Mouse (Mus musculus) liver, embryonic 14.5 days (tissue): ENCODE measurements around the gene Rad51b. TPM values are rescaled to one million over a fixed set of nuclear protein-coding genes. Genes with fewer than 3 reads are reported as not detected.

Experiments used
- ATAC-seq: fragments of 200-750 bp; cut with Nextera tagmentation; 2 replicates; pipeline ENCODE4 v1.8.0; 2017; ENCODE audit warnings: moderate number of reproducible peaks, mild to moderate bottlenecking, moderate library complexity; ENCODE audit not compliant: insufficient read depth
- DNase-seq, 3 experiments: peaks; one replicate each; pipeline ENCODE4 v3.0.0-alpha.2; 2012 to 2013; ENCODE audit warnings: low read depth in 3 of 3, low spot score in 3 of 3
- H3K27ac ChIP-seq: fragments of 300-500 bp; sonication (generic); 2 replicates; pipeline ENCODE4 v1.5.1; 2014; ENCODE audit warnings: moderate library complexity, mild to moderate bottlenecking, control low read depth, inconsistent platforms
- H3K27me3 ChIP-seq: fragments of 300-500 bp; sonication (generic); 2 replicates; pipeline ENCODE4 v1.6.1; 2014; ENCODE audit warnings: mild to moderate bottlenecking, low read length, moderate library complexity; ENCODE audit not compliant: control insufficient read depth, insufficient read depth
- H3K36me3 ChIP-seq: fragments of 300-500 bp; sonication (generic); replicated peaks from 2 replicates; pipeline ENCODE4 v1.6.1; 2014; ENCODE audit warnings: low read depth; ENCODE audit not compliant: control insufficient read depth, insufficient read depth
- H3K4me1 ChIP-seq, 2 experiments: fragments of 200-500 bp in 1 of 2; fragments of 300-500 bp in 1 of 2; sonication (generic) in 1 of 2; replicated peaks; 2 replicates each; pipeline ENCODE4 v1.6.1; 2012 to 2014; ENCODE audit warnings: antibody characterized with exemption in 1 of 2, inconsistent platforms in 1 of 2, low read length in 1 of 2; ENCODE audit not compliant: control insufficient read depth in 2 of 2, insufficient read depth in 2 of 2
- H3K4me2 ChIP-seq: fragments of 300-500 bp; sonication (generic); 2 replicates; pipeline ENCODE4 v1.6.1; 2014; ENCODE audit warnings: low read depth, mild to moderate bottlenecking, control low read depth, moderate library complexity
- H3K4me3 ChIP-seq, 2 experiments: fragments of 200-500 bp in 1 of 2; fragments of 300-500 bp in 1 of 2; sonication (generic) in 1 of 2; 2 replicates each; pipeline ENCODE4 v1.5.1; 2012 to 2014; ENCODE audit warnings: low read depth in 2 of 2, low read length in 2 of 2, mild to moderate bottlenecking in 2 of 2, control low read depth in 1 of 2, inconsistent platforms in 1 of 2, moderate library complexity in 1 of 2; ENCODE audit not compliant: insufficient read depth in 1 of 2
- H3K9ac ChIP-seq: fragments of 300-500 bp; sonication (generic); replicated peaks from 2 replicates; pipeline ENCODE4 v1.6.1; 2014; ENCODE audit warnings: mild to moderate bottlenecking, control low read depth, moderate library complexity
- H3K9me3 ChIP-seq: fragments of 300-500 bp; sonication (generic); 2 replicates; pipeline ENCODE4 v1.6.1; 2016; ENCODE audit warnings: low read length, mixed read lengths; ENCODE audit not compliant: control insufficient read depth
- CTCF ChIP-seq: IDR thresholded peaks from 2 replicates; pipeline ENCODE4 v1.5.1; 2016; ENCODE audit warnings: antibody characterized with exemption, low read depth, control low read depth
- EP300 ChIP-seq: IDR thresholded peaks from 2 replicates; pipeline ENCODE4 v1.6.1; 2016; ENCODE audit warnings: antibody characterized with exemption, low read depth
- WGBS: fragments of 180-500 bp; shearing (Covaris S2); extraction: QIAGEN DNeasy Blood & Tissue Kit; methylation state at CpG from one replicate; pipeline ENCODE4 v1.1.7; 2014; ENCODE audit not compliant: insufficient replicate concordance; 5-methylcytosine and 5-hydroxymethylcytosine counted together
- polyA plus RNA-seq, 2 experiments: library from polyadenylated mRNA; depleted of rRNA in 1 of 2; stranded (reverse) in 1 of 2; unstranded in 1 of 2; fragments of >200 nt; fragmentation: Nextera tagmentation in 1 of 2; extraction: Ambion mirVana in 1 of 2; gene quantifications; 2 replicates each; pipeline versions ENCODE4 v1.2.1 to v1.2.3; 2012 to 2014

The Rad51b gene
- polyA plus RNA-seq, 2 experiments, result 2.3 to 5.1 TPM

DNA sequence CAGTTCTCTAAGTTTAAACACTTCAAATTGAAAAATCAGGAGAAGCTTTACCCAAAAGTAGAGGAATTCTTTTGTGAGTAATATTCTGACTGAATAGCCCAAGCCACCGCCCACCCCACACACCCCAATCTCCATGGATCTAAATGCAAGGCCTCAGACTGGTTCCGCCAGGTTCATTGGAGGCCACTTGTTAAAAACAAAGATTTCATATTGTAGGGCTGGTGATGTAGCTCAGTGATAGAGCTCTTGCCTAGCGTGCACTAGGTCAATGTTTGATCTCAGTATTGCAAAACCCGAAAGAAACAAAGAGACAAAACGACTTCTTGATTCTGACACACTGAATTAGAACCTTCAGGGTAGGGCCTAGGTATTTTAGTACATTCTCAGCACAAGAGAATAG lies 60.5 kb downstream of the Rad51b start:
- TF ChIP-seq EP300, result no peak
- TF ChIP-seq CTCF, result no peak
- Histone ChIP-seq H3K27ac (no peak overlapping the region), H3K36me3 (no peaks in the 10 kb centered on the region), H3K4me2 (no peak overlapping the region), H3K9me3 (no peaks in the 10 kb centered on the region), H3K9ac (no peak overlapping the region), H3K4me3 (no peak overlapping the region), H3K27me3 (no peaks in the 10 kb centered on the region), H3K4me1 (peaks cover 7% of the 10 kb centered on the region in 2 experiments)
- no peak for ATAC-seq
- DNase-seq, result no peak
- 72% methylated on average over 5 of the region's 5 CpGs for WGBS

DNA sequence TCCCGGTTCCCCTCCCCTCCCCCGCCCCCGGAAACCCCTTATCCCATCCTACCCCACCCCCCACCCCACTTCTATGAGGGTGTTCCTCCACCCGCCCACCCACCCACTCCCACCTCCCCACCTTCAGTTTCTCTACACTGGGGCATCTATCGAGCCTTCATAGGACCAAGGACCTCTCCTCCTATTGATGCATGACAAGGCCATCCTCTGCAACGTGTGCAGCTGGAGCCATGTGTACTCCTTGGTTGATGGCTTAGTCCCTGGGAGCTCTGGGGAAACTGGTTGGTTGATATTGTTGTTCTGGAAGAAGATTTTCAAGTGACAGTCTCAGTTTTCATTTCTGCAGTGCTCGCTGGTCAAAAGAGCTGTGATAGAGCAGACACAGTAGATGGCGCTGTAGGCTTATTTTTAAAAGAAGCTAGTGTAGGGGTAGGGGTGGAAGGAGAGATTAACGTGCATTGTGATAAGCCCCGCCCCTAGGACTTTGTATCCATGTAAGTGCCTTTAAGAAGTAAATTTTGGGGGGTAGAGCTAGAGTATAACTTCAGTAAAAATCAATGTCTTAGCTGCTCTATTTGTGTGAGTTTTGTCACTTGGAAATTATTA lies 61.6 kb downstream of the Rad51b start:
- H3K4me1 ChIP-seq, result no peaks in the 10 kb centered on the region
- H3K36me3 ChIP-seq, result no peaks in the 10 kb centered on the region
- no peak overlapping the region for H3K9ac ChIP-seq
- no peak overlapping the region for H3K4me2 ChIP-seq
- H3K27me3 ChIP-seq, result no peaks in the 10 kb centered on the region
- H3K9me3 ChIP-seq, result no peaks in the 10 kb centered on the region
- peak; percentile 55 to 60 (median 56) for DNase-seq
- 20% methylated on average over 10 of the region's 10 CpGs for WGBS
- no peak overlapping the region for H3K4me3 ChIP-seq
- H3K27ac ChIP-seq, result no peak overlapping the region
- peak; percentile 65; the same call in 1 of the 2 replicates for ATAC-seq
- no peak for TF ChIP-seq EP300
- peak; percentile 58 for TF ChIP-seq CTCF

DNA sequence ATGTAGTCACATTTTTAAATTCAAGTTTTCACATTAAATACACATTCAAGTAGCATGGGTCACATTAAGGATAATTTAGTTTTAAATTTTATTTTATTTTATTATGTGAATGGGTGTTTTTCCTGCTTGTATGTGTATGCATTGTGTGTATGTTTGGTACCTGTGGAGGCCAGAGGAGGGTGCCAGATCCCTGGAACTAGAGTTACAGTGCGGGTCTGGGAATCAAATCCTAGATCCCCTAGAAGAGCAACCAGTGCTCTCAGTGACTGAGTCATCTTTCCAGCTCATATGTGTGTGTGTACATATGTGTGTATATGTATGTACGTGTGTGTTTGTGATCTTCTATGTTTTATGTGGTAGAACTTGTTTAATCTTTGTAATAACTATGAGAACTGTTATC lies 62.3 kb downstream of the Rad51b start:
- Histone ChIP-seq H3K9me3 (no peaks in the 10 kb centered on the region), H3K9ac (no peak overlapping the region), H3K4me3 (no peak overlapping the region), H3K27me3 (no peaks in the 10 kb centered on the region), H3K27ac (no peak overlapping the region), H3K4me1 (no peaks in the 10 kb centered on the region), H3K4me2 (no peak overlapping the region), H3K36me3 (no peaks in the 10 kb centered on the region)
- TF ChIP-seq EP300 (no peak), CTCF (no peak)
- ATAC-seq (no peak), DNase-seq (no peak)
- 70% methylated on average over 2 of the region's 2 CpGs for WGBS

DNA sequence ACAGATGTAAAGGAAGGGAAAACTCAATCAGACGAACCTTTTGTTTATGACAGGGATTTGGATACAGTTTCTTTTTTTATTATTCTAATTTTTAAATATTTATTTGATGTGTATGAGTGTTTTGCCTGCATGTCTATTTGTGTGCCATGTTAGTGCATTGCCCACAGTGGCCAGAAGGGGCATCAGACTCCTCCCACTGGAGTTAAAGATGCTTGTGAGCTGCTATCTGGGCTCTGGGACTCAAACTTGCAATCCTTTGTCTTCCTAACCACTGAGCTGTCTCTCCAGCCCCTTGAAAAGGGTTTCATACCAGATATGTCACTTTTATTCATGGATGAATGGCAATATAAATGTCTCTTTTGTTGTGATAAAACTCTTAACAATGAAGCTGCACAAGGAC lies 65.1 kb downstream of the Rad51b start:
- Histone ChIP-seq H3K4me2 (no peak overlapping the region), H3K36me3 (no peaks in the 10 kb centered on the region), H3K4me3 (no peak overlapping the region), H3K9ac (no peak overlapping the region), H3K27me3 (no peaks in the 10 kb centered on the region), H3K9me3 (no peaks in the 10 kb centered on the region), H3K4me1 (no peaks in the 10 kb centered on the region), H3K27ac (no peak overlapping the region)
- WGBS, result 23% methylated on average over 1 of the region's 1 CpGs
- ATAC-seq (no peak), DNase-seq (no peak)
- TF ChIP-seq EP300 (no peak), CTCF (peak; percentile 71)

- Histone ChIP-seq H3K4me1 (no peaks in the 10 kb centered on the region), H3K27me3 (no peaks in the 10 kb centered on the region), H3K9ac (no peak overlapping the region), H3K36me3 (no peaks in the 10 kb centered on the region), H3K4me3 (no peak overlapping the region), H3K9me3 (no peaks in the 10 kb centered on the region), H3K4me2 (no peak overlapping the region), H3K27ac (no peak overlapping the region)
- ATAC-seq, result no peak
- TF ChIP-seq EP300, result no peak
- TF ChIP-seq CTCF, result no peak
- DNase-seq, result no peak
- WGBS, result 66% methylated on average over 2 of the region's 2 CpGs
Observed at GRCm38 (mm10) chr12:79364284-79364683, 67.2 kb downstream of the Rad51b start.
